Mouse (Mus musculus) limb, embryonic 10.5 days (tissue): ENCODE data around the gene Fmod. TPM values are rescaled to one million over a fixed set of nuclear protein-coding genes. Genes with fewer than 3 reads are reported as not detected.

Experiments used
- DNase-seq: peaks from one replicate; pipeline ENCODE4 v3.0.0-alpha.2; 2017; ENCODE audit warnings: low spot score
- H3K27ac ChIP-seq: fragments of 300-500 bp; sonication (generic); 2 replicates; pipeline ENCODE4 v1.5.1; 2016; ENCODE audit warnings: mild to moderate bottlenecking
- H3K27me3 ChIP-seq: fragments of 300-500 bp; sonication (generic); 2 replicates; pipeline ENCODE4 v1.6.1; 2016; ENCODE audit warnings: low read depth, mild to moderate bottlenecking; ENCODE audit not compliant: poor library complexity, severe bottlenecking
- H3K36me3 ChIP-seq: fragments of 300-500 bp; sonication (generic); 2 replicates; pipeline ENCODE4 v1.6.1; 2016; ENCODE audit warnings: mild to moderate bottlenecking, moderate library complexity
- H3K4me1 ChIP-seq: fragments of 300-500 bp; sonication (generic); 2 replicates; pipeline ENCODE4 v1.6.1; 2016
- H3K4me3 ChIP-seq: fragments of 300-500 bp; sonication (generic); 2 replicates; pipeline ENCODE4 v1.5.1; 2016; ENCODE audit warnings: mild to moderate bottlenecking, moderate library complexity
- H3K9me3 ChIP-seq: fragments of 300-500 bp; sonication (generic); replicated peaks from 2 replicates; pipeline ENCODE4 v1.6.1; 2016; ENCODE audit warnings: mild to moderate bottlenecking
- WGBS: fragments of 180-500 bp; shearing (Covaris S2); methylation state at CpG from one replicate; pipeline ENCODE4 v1.1.7; 2016; 5-methylcytosine and 5-hydroxymethylcytosine counted together
- polyA plus RNA-seq: library from polyadenylated mRNA; unstranded; fragments of >200 nt; fragmentation: Nextera tagmentation; extraction: Ambion mirVana; gene quantifications from 2 replicates; pipeline ENCODE4 v1.2.1, GENCODE M21; 2016

Fmod gene
- polyA plus RNA-seq, 1 experiment from 2014 or later, result 2.4 TPM

DNA sequence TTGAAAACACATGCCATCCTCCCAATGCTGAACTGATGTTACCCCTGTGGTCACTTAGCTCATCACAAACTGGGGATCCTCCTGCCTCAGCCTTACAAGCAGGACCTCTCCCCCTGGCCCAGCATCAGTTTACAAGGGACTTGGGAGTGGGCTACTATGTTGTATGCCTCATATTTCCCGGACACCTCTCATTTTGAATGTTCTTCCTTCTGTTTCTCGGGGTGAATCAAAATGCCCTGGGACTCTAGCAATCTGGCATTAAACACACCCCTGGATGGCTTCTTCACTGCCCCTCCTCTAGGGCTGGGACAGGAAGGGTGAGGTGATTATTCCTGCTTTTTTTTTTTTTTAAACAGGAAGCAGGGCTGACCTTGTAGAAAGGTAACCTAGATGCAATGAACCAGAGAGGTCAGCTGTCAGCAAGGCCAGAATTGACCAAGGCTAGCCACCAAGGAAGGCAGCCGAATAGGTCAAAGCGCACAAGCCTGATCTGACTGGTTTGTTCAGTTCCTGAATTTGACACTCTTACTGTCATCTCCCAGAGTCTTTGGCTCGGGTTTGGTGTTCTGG lies 43.9 kb downstream of the Fmod start:
- Histone ChIP-seq H3K9me3 (no peaks in the 10 kb centered on the region), H3K4me3 (no peak overlapping the region), H3K27ac (no peak overlapping the region), H3K36me3 (peaks cover 14% of the 10 kb centered on the region), H3K4me1 (peaks cover 45% of the 10 kb centered on the region), H3K27me3 (peaks cover 13% of the 10 kb centered on the region)
- WGBS, result 85% methylated on average over 5 of the region's 5 CpGs
- no peak for DNase-seq

DNA sequence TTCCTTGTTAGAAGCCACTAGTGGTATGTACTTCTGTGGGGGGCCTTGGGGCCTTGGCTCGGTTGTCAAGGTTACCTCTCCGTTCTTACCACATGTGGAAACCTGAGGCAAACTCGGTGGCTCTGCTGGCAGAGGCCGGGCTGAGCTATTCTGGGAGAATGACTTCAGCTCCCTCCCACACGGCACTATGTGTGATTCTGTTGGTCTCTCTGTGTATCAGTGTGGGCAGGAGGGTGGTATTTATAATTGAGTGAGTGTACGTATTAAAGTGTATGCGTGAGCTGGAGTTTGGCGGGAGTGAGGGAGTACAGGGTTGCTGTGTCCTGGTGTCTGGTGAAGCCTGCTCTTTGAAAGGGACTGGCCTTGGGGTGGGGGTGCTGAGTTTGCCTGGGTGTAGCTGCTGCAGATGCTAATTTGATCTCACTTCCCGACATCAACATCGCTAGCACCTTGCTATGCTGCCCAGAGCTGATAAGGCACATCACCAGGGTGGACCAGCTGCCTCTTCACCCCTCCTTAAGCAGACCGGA lies 46.0 kb downstream of the Fmod start:
- WGBS, result 72% methylated on average over 11 of the region's 11 CpGs
- Histone ChIP-seq H3K9me3 (no peaks in the 10 kb centered on the region), H3K36me3 (no peaks in the 10 kb centered on the region), H3K27ac (no peak overlapping the region; the same call in 1 of the 2 replicates), H3K4me3 (no peak overlapping the region), H3K4me1 (peaks cover 43% of the 10 kb centered on the region), H3K27me3 (peaks cover 20% of the 10 kb centered on the region)
- no peak for DNase-seq

DNA sequence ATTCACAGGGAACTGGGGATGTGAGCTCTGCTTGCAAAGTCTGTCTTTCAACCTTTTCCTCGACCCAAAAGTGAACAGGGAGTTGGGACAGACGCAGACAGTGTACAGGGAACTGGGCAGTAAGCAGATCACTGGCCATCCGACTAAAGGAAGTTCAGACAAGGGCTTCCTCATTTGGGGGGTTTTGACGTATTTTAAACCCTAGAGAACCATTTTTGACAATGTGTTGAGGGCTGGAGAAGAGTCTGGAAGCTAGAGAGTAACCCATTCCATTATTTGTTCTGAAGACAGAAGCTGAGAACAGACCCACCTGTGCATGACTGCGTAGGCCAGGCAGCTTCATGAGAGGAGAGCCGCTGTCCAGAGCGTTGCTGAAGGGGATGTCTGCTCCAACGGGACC lies 46.6 kb downstream of the Fmod start:
- Histone ChIP-seq H3K27me3 (peaks cover 17% of the 10 kb centered on the region), H3K36me3 (no peaks in the 10 kb centered on the region), H3K27ac (no peak overlapping the region; the same call in 1 of the 2 replicates), H3K9me3 (no peaks in the 10 kb centered on the region), H3K4me1 (peaks cover 38% of the 10 kb centered on the region), H3K4me3 (no peak overlapping the region)
- WGBS, result 86% methylated on average over 8 of the region's 8 CpGs
- DNase-seq, result no peak

DNA sequence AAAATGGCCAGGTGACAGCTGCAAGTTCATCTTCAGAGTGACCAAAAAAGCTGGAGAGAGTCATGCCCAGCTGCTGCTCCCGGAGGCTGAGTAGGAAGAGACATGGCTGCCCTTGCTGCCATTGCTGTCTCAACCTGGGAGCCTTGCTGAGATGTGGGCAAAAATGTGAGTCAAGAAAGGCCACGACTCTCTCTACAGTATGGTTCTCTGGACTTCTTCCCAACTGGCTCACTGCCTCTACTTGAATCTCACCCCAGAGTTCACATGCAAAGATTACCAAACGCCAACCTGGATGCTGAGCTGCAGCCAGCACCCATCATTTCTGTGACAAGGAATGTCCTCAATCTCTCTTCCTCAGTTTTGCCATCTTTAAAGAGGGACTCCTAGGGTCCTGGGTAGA lies 47.1 kb downstream of the Fmod start:
- peaks cover 17% of the 10 kb centered on the region for H3K27me3 ChIP-seq
- H3K36me3 ChIP-seq, result no peaks in the 10 kb centered on the region
- H3K9me3 ChIP-seq, result no peaks in the 10 kb centered on the region
- H3K4me3 ChIP-seq, result no peak overlapping the region
- no peak for DNase-seq
- WGBS, result 83% methylated on average over 3 of the region's 3 CpGs
- H3K27ac ChIP-seq, result no peak overlapping the region
- H3K4me1 ChIP-seq, result peaks cover 37% of the 10 kb centered on the region

DNA sequence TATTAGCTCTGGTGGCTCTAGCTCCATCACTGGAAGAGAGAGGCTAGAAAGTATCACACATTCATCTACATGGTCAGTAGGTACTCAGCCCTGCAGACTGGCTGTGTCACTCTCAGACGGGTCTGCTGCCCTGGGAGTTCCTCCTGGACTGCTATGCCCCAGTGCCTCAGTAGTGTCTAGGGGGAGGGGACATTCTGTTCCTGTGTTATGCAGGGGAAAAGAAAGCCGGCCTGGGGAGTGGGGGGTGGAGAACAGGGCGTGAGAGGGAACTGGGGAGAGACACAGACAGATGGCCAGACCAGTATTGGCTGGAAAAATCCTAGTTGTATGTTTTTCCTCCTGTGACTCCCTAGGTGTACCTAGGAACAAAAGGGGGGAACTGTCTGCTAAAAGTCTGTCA lies 49.0 kb downstream of the Fmod start:
- no peak for DNase-seq
- 28% methylated on average over 3 of the region's 3 CpGs for WGBS
- Histone ChIP-seq H3K4me1 (peaks cover 21% of the 10 kb centered on the region), H3K4me3 (no peak overlapping the region), H3K27ac (peak overlapping the region; percentile 73), H3K36me3 (no peaks in the 10 kb centered on the region), H3K9me3 (no peaks in the 10 kb centered on the region), H3K27me3 (peaks cover 17% of the 10 kb centered on the region)

DNA sequence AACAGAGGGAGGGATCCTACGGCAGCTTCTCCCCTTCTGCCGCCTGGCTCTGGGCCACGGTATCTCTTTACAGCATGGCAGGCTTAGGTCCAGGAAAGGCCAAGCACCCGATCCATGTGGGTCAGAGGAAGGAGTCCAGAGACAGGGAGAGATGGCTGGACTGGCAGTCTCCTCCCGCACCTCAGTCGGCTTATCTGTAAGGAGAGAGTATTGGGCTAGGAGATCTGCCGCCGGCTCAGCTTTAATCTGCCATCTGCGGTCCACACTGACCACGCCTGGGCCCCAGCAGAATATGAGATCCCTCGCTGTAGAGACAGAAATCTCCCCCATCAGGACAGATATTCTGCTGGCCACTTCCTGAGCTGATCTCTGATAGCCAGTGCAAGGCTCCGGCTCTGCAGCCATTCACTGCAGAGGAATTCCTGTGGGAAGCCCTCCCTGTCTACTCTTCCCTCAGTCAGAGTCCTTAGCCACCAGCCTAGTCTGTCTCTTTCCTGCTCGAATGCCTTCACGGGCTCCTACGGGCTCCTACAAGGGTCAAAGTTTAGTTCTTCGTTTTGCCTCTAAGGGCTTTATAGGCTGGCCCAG lies 49.9 kb downstream of the Fmod start:
- 59% methylated on average over 16 of the region's 16 CpGs for WGBS
- Histone ChIP-seq H3K4me1 (peaks cover 21% of the 10 kb centered on the region), H3K4me3 (no peak overlapping the region), H3K27me3 (peaks cover 23% of the 10 kb centered on the region), H3K36me3 (no peaks in the 10 kb centered on the region), H3K27ac (peak overlapping the region; percentile 73), H3K9me3 (no peaks in the 10 kb centered on the region)
- DNase-seq, result no peak

DNA sequence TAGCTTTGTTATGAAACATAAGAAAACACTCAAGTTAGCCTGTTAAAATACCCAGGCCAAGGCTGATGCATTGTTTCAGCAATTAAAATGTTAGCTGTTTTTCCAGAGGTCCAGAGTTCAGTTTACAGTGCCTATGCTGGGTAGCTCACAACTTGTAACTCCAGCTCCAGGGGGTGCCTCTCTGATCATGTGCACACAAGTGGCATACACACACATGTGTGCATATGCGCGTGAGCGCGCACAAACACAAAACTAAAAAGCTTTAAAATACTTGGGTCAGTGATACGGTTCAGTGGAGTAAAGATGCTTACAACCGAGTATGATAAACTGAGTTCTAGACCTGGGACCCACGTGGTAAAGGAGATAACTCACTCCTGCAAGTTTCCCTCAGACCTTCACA lies 52.0 kb downstream of the Fmod start:
- H3K27ac ChIP-seq, result no peak overlapping the region
- H3K9me3 ChIP-seq, result no peaks in the 10 kb centered on the region
- H3K27me3 ChIP-seq, result peaks cover 25% of the 10 kb centered on the region
- WGBS, result 94% methylated on average over 7 of the region's 7 CpGs
- DNase-seq, result no peak
- H3K36me3 ChIP-seq, result no peaks in the 10 kb centered on the region
- no peak overlapping the region for H3K4me3 ChIP-seq
- H3K4me1 ChIP-seq, result peaks cover 37% of the 10 kb centered on the region

DNA sequence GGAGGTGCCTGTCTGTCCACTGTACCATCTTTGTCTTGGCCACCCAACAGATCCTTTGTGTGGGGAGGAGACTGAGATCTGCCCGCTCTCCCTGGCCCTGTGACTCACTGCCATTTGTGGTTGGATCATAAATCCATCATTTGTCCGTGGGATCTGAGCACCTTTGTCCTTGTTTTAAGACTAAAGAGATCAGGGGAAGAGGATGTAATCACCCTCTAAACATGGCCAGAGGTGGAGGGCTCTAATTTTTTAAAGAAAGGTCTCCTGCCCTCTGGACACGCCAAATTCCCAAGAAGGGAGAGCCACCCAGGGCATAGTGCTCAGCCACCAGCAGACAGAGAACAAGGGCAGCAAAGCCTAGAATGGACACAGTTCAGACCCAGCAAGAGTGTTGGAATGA lies 54.8 kb downstream of the Fmod start:
- Histone ChIP-seq H3K4me1 (peaks cover 28% of the 10 kb centered on the region), H3K4me3 (no peak overlapping the region; the same call in 1 of the 2 replicates), H3K9me3 (no peaks in the 10 kb centered on the region), H3K27ac (peak overlapping the region; percentile 87), H3K27me3 (peaks cover 33% of the 10 kb centered on the region; the same call in 1 of the 2 replicates), H3K36me3 (no peaks in the 10 kb centered on the region)
- DNase-seq, result no peak
- 62% methylated on average over 3 of the region's 3 CpGs for WGBS

DNA sequence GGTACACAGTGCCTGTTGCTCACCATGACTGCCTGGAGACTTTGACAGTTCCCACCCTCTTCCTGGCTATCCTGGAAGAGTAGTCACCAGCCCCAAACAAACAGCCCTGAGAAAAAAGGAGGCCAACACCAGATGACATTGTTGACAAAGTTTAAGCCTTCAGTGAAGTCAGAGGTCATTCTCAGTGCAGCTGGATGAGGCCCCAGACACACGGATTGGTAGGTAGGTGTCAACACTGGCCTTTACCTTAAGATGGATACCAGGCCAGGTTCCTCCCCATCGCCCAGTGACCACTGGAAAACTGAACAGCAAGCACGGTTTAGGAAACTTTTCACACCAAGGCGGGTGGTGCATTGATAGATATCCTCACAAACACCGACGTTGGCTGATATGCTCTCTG lies 55.3 kb downstream of the Fmod start:
- no peak for DNase-seq
- Histone ChIP-seq H3K9me3 (no peaks in the 10 kb centered on the region), H3K4me1 (peaks cover 23% of the 10 kb centered on the region), H3K4me3 (peak overlapping the region; percentile 57), H3K27ac (peak overlapping the region; percentile 87), H3K27me3 (peaks cover 28% of the 10 kb centered on the region; the same call in 1 of the 2 replicates), H3K36me3 (no peaks in the 10 kb centered on the region)
- 25% methylated on average over 6 of the region's 6 CpGs for WGBS

DNA sequence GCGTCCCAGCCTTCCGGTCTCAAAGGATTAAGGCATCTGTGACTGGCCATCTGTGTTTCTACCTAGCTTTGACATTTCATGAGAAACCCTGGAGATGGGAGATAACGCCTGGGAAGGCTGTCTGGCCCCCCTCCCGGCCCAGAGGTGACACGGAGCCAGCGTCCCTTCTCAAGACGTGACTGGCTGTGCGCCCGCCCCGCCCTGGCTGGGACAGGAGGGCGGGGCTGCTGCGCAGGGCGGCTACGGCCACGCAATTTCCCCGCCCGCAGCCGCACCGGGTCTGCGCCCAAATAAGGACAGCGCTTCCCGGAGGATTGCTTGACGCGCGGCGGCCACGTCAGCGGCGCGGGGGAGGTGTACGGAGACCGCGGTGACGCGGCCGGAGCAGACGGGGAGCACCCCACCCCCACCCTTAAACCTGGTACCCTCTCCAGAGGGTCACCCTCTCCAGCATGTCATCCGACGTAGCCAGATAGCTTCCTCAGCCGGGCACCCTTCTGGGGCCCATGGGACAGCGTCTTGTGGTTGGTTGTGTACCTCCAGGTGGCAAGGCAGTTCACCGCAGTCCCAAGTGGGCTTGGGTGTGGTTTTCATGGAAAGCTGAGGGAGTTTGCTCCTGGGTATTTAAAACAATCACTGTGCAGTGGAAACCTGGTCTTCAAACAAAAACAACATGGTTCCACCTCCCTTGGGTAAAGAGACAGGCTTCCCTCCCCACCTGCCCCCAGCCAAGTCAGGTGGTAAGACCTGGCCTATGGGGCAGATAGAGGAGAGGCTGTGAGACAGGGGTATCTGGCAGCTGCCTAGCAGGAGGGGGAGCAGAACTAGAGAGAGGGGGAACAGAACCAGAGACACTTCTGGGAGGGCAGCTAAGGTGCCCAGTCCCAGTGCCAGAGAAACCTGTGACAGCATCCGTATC lies 56.1 kb downstream of the Fmod start:
- peak overlapping the region; percentile 87 for H3K27ac ChIP-seq
- H3K36me3 ChIP-seq, result no peaks in the 10 kb centered on the region
- WGBS, result 3% methylated on average over 43 of the region's 43 CpGs
- peaks cover 26% of the 10 kb centered on the region; the same call in 1 of the 2 replicates for H3K27me3 ChIP-seq
- no peaks in the 10 kb centered on the region for H3K9me3 ChIP-seq
- DNase-seq, result peak; percentile 89
- H3K4me3 ChIP-seq, result peak overlapping the region; percentile 57
- peaks cover 25% of the 10 kb centered on the region for H3K4me1 ChIP-seq

DNA sequence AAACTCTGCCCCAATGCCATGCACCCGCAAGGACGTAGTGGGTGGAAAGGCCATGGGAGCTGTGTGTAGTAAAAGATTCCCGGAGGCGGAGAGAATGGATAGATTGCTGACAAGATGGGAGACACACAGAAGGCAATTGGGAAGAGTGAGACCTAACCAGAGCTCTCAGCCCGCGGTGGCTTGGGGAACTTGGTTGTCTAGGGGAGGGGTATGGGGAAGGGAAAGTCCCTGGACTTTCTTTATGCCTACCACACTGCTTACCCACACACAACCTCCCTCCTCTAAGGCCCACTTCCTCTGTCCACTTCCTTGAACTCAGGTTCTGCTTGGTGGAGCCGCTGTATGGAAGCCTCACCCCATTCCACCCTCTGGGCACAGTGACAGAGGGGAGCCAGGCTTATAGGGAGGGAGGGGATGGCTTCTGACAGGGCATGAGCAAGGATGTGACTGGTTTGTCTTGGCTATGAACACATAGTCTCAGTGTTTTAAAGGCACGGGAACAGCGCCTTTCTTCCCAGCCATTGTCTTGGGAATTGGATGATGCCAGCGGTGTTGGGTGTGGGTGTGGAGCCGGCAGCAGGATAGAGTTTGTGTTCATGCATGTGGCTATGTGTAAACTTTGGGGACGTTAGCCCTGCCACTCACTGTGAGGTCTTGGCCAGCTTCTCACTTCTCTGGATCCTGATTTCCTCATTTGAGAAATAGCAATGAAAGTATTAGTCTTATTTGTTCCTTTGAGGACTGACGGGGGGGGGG lies 56.9 kb downstream of the Fmod start:
- DNase-seq, result no peak
- Histone ChIP-seq H3K9me3 (no peaks in the 10 kb centered on the region), H3K27me3 (peaks cover 26% of the 10 kb centered on the region; the same call in 1 of the 2 replicates), H3K4me3 (peak overlapping the region; percentile 57), H3K4me1 (peaks cover 34% of the 10 kb centered on the region), H3K36me3 (no peaks in the 10 kb centered on the region), H3K27ac (peak overlapping the region; percentile 87)
- WGBS, result 67% methylated on average over 13 of the region's 13 CpGs

DNA sequence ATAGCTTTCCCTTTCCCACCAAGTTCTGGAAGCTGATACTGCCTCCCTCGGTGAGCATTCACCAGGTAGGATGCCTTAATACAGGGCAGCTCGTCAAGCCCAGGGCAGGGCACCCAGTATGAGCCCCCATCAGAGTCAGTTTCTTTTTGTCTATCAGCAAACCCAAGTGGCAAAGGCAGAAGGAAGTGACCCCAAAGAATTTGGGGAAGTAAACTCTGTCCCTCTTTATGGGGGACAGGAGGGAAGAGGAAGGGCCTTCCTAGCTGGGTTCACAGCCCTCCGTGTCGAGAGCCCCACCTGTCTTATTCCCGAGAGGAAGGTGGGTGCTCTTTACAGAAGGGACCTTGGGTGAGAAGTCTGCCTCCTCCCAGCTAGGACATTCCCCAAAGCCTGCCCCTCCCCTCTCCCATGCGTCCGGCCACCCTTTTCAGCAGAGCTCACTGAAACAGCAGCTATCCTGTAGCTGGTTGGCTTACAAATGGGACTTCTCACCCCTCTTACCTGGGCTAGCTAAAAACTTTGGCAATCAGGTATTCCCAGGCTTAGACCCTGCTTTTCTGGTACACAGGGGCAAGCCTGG lies 58.1 kb downstream of the Fmod start:
- Histone ChIP-seq H3K9me3 (no peaks in the 10 kb centered on the region), H3K36me3 (no peaks in the 10 kb centered on the region), H3K4me3 (no peak overlapping the region), H3K27ac (no peak overlapping the region), H3K4me1 (peaks cover 43% of the 10 kb centered on the region), H3K27me3 (peaks cover 26% of the 10 kb centered on the region; the same call in 1 of the 2 replicates)
- 68% methylated on average over 7 of the region's 7 CpGs for WGBS
- no peak for DNase-seq
